Mouse (Mus musculus): ENCODE results near the gene Dppa2.
"Not testable (repeated sequence)": the region's sequence is repeated elsewhere in the genome, so short reads cannot be mapped to it uniquely, and the experiment has no call there.

The Dppa2 gene

GRCm38 (mm10) chr16:48303509-48303908 is at the start of gene Dppa2:
Gene Dppa2 (plus strand): TSS chr16:48303908.
- DNase-seq (ENCODE audit: low spot score), result no peak

- no peak for DNase-seq (ENCODE audit: low spot score)
These were observed 49.1 kb upstream of the Dppa2 start for GRCm38 (mm10) chr16:48254584-48254983.

GRCm38 (mm10) chr16:48259519-48259918 is 44.2 kb upstream of the Dppa2 start:
- no peak for DNase-seq (ENCODE audit: low spot score)

- DNase-seq (ENCODE audit: low spot score), result no peak
These were observed 40.8 kb upstream of the Dppa2 start for GRCm38 (mm10) chr16:48262901-48263300.

- no peak for DNase-seq (ENCODE audit: low spot score)
These were observed 37.9 kb upstream of the Dppa2 start for GRCm38 (mm10) chr16:48265856-48266255.

- DNase-seq (ENCODE audit: low spot score), result no peak
These were observed 26.8 kb upstream of the Dppa2 start for GRCm38 (mm10) chr16:48276940-48277339.

GRCm38 (mm10) chr16:48280883-48281282 is 22.8 kb upstream of the Dppa2 start:
- no peak for DNase-seq (ENCODE audit: low spot score)

- DNase-seq (ENCODE audit: low spot score), result no peak
These were observed 20.9 kb upstream of the Dppa2 start for GRCm38 (mm10) chr16:48282801-48283200.

- DNase-seq (ENCODE audit: low spot score), result no peak
These were observed 20.2 kb upstream of the Dppa2 start, which contains the start of gene Dppa4 for GRCm38 (mm10) chr16:48283517-48283916. Gene Dppa4 (plus strand): TSS chr16:48283733.

- DNase-seq (ENCODE audit: low spot score), result no peak
These were observed 18.2 kb upstream of the Dppa2 start for GRCm38 (mm10) chr16:48285517-48285916.

- no peak for DNase-seq (ENCODE audit: low spot score)
These were observed 6.1 kb upstream of the Dppa2 start for GRCm38 (mm10) chr16:48297384-48298136.

GRCm38 (mm10) chr16:48299884-48300283 is 3.8 kb upstream of the Dppa2 start:
- DNase-seq (ENCODE audit: low spot score), result no peak

GRCm38 (mm10) chr16:48303983-48304382 is 275 bp downstream of the Dppa2 start:
- DNase-seq (ENCODE audit: low spot score), result no peak

GRCm38 (mm10) chr16:48308916-48309315 is 5.2 kb downstream of the Dppa2 start:
- DNase-seq (ENCODE audit: low spot score), result not testable (repeated sequence)

- DNase-seq (ENCODE audit: low spot score), result no peak
These were observed 6.4 kb downstream of the Dppa2 start for GRCm38 (mm10) chr16:48309912-48310630.

- DNase-seq (ENCODE audit: low spot score), result no peak
These were observed 11.6 kb downstream of the Dppa2 start for GRCm38 (mm10) chr16:48315294-48315693.

- DNase-seq (ENCODE audit: low spot score), result no peak
These were observed 17.1 kb downstream of the Dppa2 start for GRCm38 (mm10) chr16:48320781-48321180.

- DNase-seq (ENCODE audit: low spot score), result no peak
These were observed 19.4 kb downstream of the Dppa2 start for GRCm38 (mm10) chr16:48323133-48323532.

GRCm38 (mm10) chr16:48323602-48324345 is 20.1 kb downstream of the Dppa2 start:
- DNase-seq (ENCODE audit: low spot score), result no peak

- DNase-seq (ENCODE audit: low spot score), result no peak
These were observed 23.2 kb downstream of the Dppa2 start for GRCm38 (mm10) chr16:48326903-48327302.

- no peak for DNase-seq (ENCODE audit: low spot score)
These were observed 24.7 kb downstream of the Dppa2 start for GRCm38 (mm10) chr16:48328420-48328819.

- no peak for DNase-seq (ENCODE audit: low spot score)
These were observed 28.1 kb downstream of the Dppa2 start for GRCm38 (mm10) chr16:48331822-48332221.

- no peak for DNase-seq (ENCODE audit: low spot score)
These were observed 31.6 kb downstream of the Dppa2 start for GRCm38 (mm10) chr16:48335326-48335725.
